Mouse (Mus musculus) embryonic facial prominence, embryonic 14.5 days (tissue): Measurements from ENCODE around the gene Lrp4. TPM values are rescaled to one million over a fixed set of nuclear protein-coding genes. Genes with fewer than 3 reads are reported as not detected.

Source experiments
- ATAC-seq: fragments of 200-750 bp; cut with Nextera tagmentation; 2 replicates; pipeline ENCODE4 v1.8.0; 2017; ENCODE audit warnings: low read depth, moderate number of reproducible peaks, moderate TSS enrichment
- DNase-seq: peaks from one replicate; pipeline ENCODE4 v3.0.0-alpha.2; 2015; ENCODE audit warnings: low spot score
- H3K27ac ChIP-seq: fragments of 300-500 bp; sonication (generic); replicated peaks from 2 replicates; pipeline ENCODE4 v1.5.1; 2014; ENCODE audit warnings: low read depth, mild to moderate bottlenecking, low read length, moderate library complexity
- H3K27me3 ChIP-seq: fragments of 300-500 bp; sonication (generic); replicated peaks from 2 replicates; pipeline ENCODE4 v1.6.1; 2014; ENCODE audit warnings: low read length; ENCODE audit not compliant: control insufficient read depth, insufficient read depth
- H3K36me3 ChIP-seq: fragments of 300-500 bp; sonication (generic); 2 replicates; pipeline ENCODE4 v1.6.1; 2014; ENCODE audit warnings: low read length, mixed read lengths; ENCODE audit not compliant: control insufficient read depth, insufficient read depth
- H3K4me1 ChIP-seq: fragments of 300-500 bp; sonication (generic); 2 replicates; pipeline ENCODE4 v1.6.1; 2014; ENCODE audit warnings: antibody characterized with exemption, low read length; ENCODE audit not compliant: control insufficient read depth, insufficient read depth
- H3K4me2 ChIP-seq: fragments of 300-500 bp; sonication (generic); 2 replicates; pipeline ENCODE4 v1.6.1; 2014; ENCODE audit warnings: low read depth, mild to moderate bottlenecking, low read length, moderate library complexity, mixed read lengths
- H3K4me3 ChIP-seq: fragments of 300-500 bp; sonication (generic); 2 replicates; pipeline ENCODE4 v1.5.1; 2014; ENCODE audit warnings: low read depth, mild to moderate bottlenecking, low read length
- H3K9ac ChIP-seq: fragments of 300-500 bp; sonication (generic); 2 replicates; pipeline ENCODE4 v1.6.1; 2014; ENCODE audit warnings: low read depth, mild to moderate bottlenecking, low read length, moderate library complexity, mixed read lengths
- H3K9me3 ChIP-seq: fragments of 300-500 bp; sonication (generic); 2 replicates; pipeline ENCODE4 v1.6.1; 2016; ENCODE audit warnings: low read length; ENCODE audit not compliant: control insufficient read depth
- WGBS: fragments of 180-500 bp; shearing (Covaris S2); extraction: QIAGEN DNeasy Blood & Tissue Kit; methylation state at CpG from one replicate; pipeline ENCODE4 v1.1.7; 2014; 5-methylcytosine and 5-hydroxymethylcytosine counted together
- polyA plus RNA-seq: library from polyadenylated mRNA; unstranded; fragments of >200 nt; fragmentation: Nextera tagmentation; extraction: Ambion mirVana; gene quantifications from 2 replicates; pipeline ENCODE4 v1.2.1, GENCODE M21; 2014

The Lrp4 gene
- 7.3 and 7.6 TPM in 2 replicates for polyA plus RNA-seq

DNA sequence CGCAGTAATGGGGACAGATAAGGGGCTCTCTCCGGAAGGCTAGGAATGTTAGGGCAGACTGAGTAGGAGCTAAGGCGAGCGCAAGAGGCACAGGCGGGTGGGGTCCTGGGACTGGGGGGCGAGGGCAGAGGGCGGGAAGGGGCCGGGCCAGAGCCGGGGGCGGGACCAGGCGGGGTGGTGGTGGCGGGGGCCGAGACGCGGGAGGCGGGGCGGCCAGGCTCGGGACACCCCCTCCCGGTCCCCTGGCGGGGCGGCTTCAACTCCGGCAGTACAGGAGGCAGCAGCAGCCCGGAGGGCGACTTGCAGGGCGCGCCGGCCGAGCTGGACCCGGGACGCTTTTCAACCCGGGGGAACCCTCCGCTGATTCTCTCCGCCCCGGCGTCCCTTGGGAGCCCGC is at the start of gene Lrp4:
TSS of gene Lrp4 (plus strand) at position 253 of the 397 bp plus-strand sequence.
- Histone ChIP-seq H3K9me3 (no peaks in the 10 kb centered on the region), H3K27ac (peak within 1 kb of the TSS; percentile 91), H3K4me1 (peaks cover 23% of the 10 kb centered on the region), H3K9ac (peak within 1 kb of the TSS; percentile 90), H3K4me3 (peak within 1 kb of the TSS; percentile 81), H3K4me2 (peak within 1 kb of the TSS; percentile 70), H3K27me3 (no peaks in the 10 kb centered on the region), H3K36me3 (no peaks in the 10 kb centered on the region)
- WGBS = 0% methylated on average over 13 of the region's 36 CpGs
- DNase-seq (peak; percentile 81), ATAC-seq (peak; percentile 73)

DNA sequence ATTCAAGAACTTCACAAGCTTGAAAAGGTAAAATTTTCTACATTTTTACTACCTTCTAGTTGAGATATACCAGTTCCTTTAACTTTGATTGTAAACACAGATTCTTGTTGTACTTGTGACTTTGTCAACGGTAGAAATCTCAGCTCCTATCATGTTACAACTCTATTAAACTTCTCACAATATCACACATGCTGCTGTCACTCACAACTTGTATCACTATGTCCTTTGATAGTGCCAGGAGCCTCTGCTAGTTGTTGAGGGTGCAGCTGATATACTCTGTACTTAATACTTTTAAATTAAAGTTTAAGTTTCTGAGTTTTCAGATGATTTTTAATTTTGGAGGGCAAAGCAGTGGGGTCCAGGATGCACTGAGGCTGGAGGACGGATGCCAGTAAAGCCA is 49.3 kb upstream of the Lrp4 start:
- Histone ChIP-seq H3K9ac (no peak overlapping the region), H3K36me3 (no peaks in the 10 kb centered on the region), H3K4me1 (peaks cover 17% of the 10 kb centered on the region), H3K27me3 (no peaks in the 10 kb centered on the region), H3K4me3 (no peak overlapping the region), H3K27ac (no peak overlapping the region), H3K9me3 (no peaks in the 10 kb centered on the region), H3K4me2 (no peak overlapping the region)
- ATAC-seq (no peak), DNase-seq (peak; percentile 67)
- 62% methylated on average over 2 of the region's 2 CpGs for WGBS

DNA sequence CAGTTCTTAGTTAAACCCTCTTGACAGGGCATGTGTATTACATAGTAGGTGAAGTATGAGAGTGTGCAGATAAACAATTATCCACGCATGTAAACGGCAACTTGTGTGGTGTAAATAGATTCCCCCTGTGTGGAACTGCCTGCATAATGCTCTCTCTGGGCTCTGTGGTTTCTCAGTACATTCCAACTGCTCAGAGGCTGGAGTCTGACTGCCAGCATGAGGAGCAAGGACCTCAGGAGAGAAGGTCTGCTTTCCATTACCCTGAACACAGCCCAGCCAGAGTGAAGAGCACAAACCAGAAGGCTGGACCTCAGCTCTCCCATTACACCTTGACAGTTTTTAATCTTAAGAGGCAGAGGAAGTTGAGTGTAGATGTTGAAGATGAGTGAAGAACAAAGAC is 45.8 kb upstream of the Lrp4 start:
- Histone ChIP-seq H3K9ac (no peak overlapping the region), H3K27me3 (no peaks in the 10 kb centered on the region), H3K4me1 (peaks cover 17% of the 10 kb centered on the region), H3K4me2 (no peak overlapping the region), H3K4me3 (no peak overlapping the region), H3K27ac (peak overlapping the region; percentile 78), H3K36me3 (no peaks in the 10 kb centered on the region), H3K9me3 (no peaks in the 10 kb centered on the region)
- ATAC-seq (peak; percentile 92), DNase-seq (peak; percentile 87)
- WGBS = 39% methylated on average over 2 of the region's 2 CpGs

DNA sequence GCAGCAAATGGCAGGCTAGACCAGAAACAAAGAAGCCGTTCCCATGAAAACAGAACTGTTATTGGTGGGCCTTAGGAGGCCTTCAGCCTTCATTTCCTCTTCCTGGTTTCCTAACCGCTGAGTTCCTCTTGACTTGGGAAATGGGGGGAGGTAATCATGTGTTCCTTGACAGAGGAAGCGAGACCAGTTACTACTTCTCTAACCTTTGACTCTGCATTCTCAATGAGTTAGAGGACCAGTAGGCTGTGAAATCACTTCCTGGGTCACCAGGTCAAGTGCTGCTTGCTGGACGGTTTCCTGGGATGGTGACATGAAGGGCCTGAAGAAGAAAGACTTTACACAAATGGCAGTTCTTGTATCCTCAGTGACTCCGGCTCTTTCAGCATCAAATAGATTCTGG is 45.0 kb upstream of the Lrp4 start:
- peaks cover 17% of the 10 kb centered on the region for H3K4me1 ChIP-seq
- WGBS = 64% methylated on average over 5 of the region's 5 CpGs
- no peaks in the 10 kb centered on the region for H3K27me3 ChIP-seq
- H3K9ac ChIP-seq = no peak overlapping the region
- ATAC-seq (no peak), DNase-seq (no peak)
- H3K4me2 ChIP-seq = no peak overlapping the region
- no peaks in the 10 kb centered on the region for H3K9me3 ChIP-seq
- H3K27ac ChIP-seq = peak overlapping the region; percentile 78; the same call in 1 of the 2 replicates
- no peak overlapping the region for H3K4me3 ChIP-seq
- H3K36me3 ChIP-seq = no peaks in the 10 kb centered on the region

DNA sequence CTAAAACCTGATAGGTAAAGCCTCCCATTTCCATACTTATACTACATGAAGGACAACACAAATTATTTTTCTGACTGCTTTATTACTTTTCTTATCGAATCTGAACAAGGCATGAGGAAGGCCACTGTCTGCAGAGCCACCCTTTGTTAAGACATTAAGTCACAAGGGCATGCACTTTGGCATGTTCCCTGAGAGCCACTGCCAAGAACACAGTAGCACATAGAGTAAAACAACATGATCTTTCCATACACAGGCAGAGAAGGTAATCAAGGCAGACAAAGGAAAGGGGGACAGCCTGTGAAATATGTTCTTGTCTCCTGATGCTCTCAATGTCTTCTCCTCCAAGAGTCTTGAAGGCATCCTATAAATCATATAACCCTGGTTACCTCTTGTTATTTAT is 43.5 kb upstream of the Lrp4 start:
- 80% methylated on average over 1 of the region's 1 CpGs for WGBS
- no peaks in the 10 kb centered on the region for H3K36me3 ChIP-seq
- no peak overlapping the region for H3K4me2 ChIP-seq
- ATAC-seq (no peak), DNase-seq (no peak)
- H3K9ac ChIP-seq = no peak overlapping the region
- no peak overlapping the region for H3K27ac ChIP-seq
- no peaks in the 10 kb centered on the region for H3K9me3 ChIP-seq
- no peak overlapping the region for H3K4me3 ChIP-seq
- peaks cover 17% of the 10 kb centered on the region for H3K4me1 ChIP-seq
- H3K27me3 ChIP-seq = no peaks in the 10 kb centered on the region

DNA sequence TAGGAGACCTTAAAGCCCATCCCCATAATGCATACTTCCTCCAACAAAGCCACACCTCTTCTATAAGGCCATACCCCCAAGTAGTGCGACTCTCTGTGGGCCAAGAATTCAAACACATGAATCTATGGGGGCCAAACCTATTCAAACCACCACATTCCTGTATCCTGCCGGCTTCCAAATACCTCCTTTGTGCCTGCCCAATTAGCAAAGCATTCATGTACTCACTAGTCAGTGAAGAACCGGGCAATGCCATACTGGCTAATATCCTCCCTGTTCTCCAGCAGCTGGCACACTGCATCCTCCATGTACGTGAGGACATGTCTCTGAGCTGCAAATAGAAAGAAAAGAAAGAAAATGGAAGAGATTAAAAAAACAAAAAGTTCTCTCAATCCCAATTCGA is 35.7 kb upstream of the Lrp4 start:
- Histone ChIP-seq H3K36me3 (peaks cover 21% of the 10 kb centered on the region), H3K9ac (no peak overlapping the region), H3K27me3 (no peaks in the 10 kb centered on the region), H3K27ac (no peak overlapping the region), H3K4me3 (no peak overlapping the region), H3K4me1 (no peaks in the 10 kb centered on the region), H3K4me2 (no peak overlapping the region), H3K9me3 (no peaks in the 10 kb centered on the region; the same call in 1 of the 2 replicates)
- 84% methylated on average over 5 of the region's 5 CpGs for WGBS
- DNase-seq (no peak), ATAC-seq (no peak)

DNA sequence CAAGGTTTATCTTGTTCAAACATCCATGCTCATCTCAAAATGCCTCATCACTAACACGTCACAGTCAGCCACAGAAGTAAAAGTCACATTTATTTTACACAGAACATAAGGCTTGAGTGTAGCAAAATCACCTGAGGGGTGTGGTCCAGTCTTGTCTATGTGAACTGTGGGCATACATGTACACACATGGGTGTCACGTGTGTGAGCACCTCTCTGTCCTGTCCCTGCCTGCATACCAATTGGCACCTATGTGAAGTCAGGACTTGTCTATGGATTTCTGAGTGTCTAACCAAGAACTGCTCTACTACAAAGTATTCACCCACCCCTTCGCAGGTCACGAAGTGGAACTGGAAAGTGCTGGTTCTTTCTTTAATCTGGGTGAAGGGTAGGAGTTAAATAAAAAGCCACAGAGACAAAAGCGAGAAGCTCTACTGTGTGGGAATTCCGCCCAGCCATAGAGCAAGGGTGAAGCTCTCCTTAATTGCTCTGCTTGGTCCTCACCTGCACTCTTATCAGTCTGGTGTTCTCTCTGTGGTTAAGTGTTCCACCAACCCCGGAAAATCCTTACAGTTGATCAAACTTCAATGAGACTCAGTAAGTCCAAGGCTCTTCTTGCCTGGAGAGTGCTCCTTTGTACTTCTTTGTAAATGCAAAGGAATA is 33.1 kb upstream of the Lrp4 start:
- no peak for DNase-seq
- 83% methylated on average over 7 of the region's 7 CpGs for WGBS
- H3K4me2 ChIP-seq = no peak overlapping the region
- H3K4me1 ChIP-seq = no peaks in the 10 kb centered on the region
- peaks cover 21% of the 10 kb centered on the region for H3K36me3 ChIP-seq
- ATAC-seq = peak; percentile 26; the same call in 1 of the 2 replicates
- H3K9ac ChIP-seq = no peak overlapping the region
- H3K27ac ChIP-seq = no peak overlapping the region
- H3K27me3 ChIP-seq = no peaks in the 10 kb centered on the region
- no peak overlapping the region for H3K4me3 ChIP-seq
- no peaks in the 10 kb centered on the region; the same call in 1 of the 2 replicates for H3K9me3 ChIP-seq

DNA sequence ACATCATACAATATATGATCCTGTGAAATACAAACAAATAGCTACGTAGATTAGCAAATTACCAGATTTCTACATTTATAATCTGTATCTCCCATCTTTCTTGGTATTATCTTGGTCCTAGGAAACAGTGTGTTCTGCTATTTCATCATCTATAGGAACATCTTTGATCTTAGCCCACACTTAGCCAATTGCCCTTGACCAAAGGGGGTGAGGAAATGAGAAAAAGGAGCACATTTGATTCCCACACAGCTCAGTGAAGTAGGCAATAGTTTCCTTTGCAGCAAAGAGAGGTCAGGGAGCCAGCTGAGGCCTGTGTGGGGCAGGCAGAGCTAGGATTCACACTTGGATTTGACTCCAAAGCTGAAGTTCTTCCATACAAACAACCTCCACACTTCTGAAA is 31.0 kb upstream of the Lrp4 start:
- WGBS = 93% methylated on average over 1 of the region's 1 CpGs
- Histone ChIP-seq H3K36me3 (peaks cover 8% of the 10 kb centered on the region), H3K9ac (no peak overlapping the region)

DNA sequence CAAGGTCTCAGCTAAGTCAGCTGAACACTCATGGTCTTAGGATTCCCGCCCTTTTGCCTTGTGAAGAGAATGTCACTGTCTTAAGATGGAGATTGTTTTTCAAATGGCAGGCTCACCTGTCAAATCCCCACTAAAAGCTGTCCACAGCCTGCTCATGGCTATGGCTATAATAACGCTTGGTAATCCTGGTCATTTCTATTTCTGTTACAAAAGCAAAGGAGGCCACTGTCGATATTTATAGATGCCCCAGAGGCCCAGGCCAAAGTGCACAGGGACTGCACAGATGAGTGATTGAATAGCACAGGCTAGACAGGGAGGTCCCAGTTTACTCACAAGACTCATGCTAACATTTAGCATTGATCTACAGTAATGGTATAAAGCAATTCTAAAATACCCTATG is 28.2 kb upstream of the Lrp4 start:
- Histone ChIP-seq H3K9ac (no peak overlapping the region), H3K27me3 (no peaks in the 10 kb centered on the region), H3K9me3 (no peaks in the 10 kb centered on the region), H3K36me3 (no peaks in the 10 kb centered on the region), H3K4me1 (peaks cover 6% of the 10 kb centered on the region), H3K4me2 (no peak overlapping the region), H3K27ac (no peak overlapping the region), H3K4me3 (no peak overlapping the region)
- DNase-seq = no peak
- 69% methylated on average over 3 of the region's 3 CpGs for WGBS
- ATAC-seq = no peak

More for the DNA sequence above, 31.0 kb upstream of the Lrp4 start:
- peaks cover 6% of the 10 kb centered on the region for H3K4me1 ChIP-seq
- no peak overlapping the region for H3K4me2 ChIP-seq
- no peak overlapping the region for H3K4me3 ChIP-seq
- no peaks in the 10 kb centered on the region; the same call in 1 of the 2 replicates for H3K9me3 ChIP-seq
- no peak overlapping the region for H3K27ac ChIP-seq
- ATAC-seq (no peak), DNase-seq (no peak)
- no peaks in the 10 kb centered on the region for H3K27me3 ChIP-seq
